Mouse (Mus musculus): ENCODE results near the gene Erg. TPM values are rescaled to one million over a fixed set of nuclear protein-coding genes. Genes with fewer than 3 reads are reported as not detected.
A peak's percentile ranks its signal among the peaks of the same experiment; 100 is the strongest.

Gene Erg
- polyA plus RNA-seq, 2 experiments from 2014 or later = not detected

GRCm38 (mm10) chr16:95475041-95475440, 111.4 kb downstream of the Erg start:
- no peak for ATAC-seq

DNA sequence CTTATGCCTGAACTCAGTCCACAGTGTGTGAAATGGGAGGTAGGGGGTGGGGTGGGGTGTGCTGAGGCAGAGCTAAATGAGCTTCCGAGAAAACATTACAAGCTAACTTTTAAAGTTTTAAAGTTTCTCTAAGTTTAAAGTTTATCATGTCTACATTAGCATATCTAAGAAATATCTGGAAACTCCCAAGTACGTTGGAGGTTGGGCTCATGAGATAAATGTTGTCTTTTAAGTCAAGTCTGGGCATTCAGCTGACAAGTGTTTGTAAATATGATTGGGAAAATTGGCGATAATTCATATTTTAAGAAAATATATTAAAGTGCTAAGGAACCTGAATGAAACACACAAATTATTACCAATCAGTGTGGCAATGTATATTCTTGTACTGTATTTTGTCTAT, 112.4 kb downstream of the Erg start:
- ATAC-seq = no peak

GRCm38 (mm10) chr16:95472771-95473170, 113.6 kb downstream of the Erg start:
- ATAC-seq = no peak

DNA sequence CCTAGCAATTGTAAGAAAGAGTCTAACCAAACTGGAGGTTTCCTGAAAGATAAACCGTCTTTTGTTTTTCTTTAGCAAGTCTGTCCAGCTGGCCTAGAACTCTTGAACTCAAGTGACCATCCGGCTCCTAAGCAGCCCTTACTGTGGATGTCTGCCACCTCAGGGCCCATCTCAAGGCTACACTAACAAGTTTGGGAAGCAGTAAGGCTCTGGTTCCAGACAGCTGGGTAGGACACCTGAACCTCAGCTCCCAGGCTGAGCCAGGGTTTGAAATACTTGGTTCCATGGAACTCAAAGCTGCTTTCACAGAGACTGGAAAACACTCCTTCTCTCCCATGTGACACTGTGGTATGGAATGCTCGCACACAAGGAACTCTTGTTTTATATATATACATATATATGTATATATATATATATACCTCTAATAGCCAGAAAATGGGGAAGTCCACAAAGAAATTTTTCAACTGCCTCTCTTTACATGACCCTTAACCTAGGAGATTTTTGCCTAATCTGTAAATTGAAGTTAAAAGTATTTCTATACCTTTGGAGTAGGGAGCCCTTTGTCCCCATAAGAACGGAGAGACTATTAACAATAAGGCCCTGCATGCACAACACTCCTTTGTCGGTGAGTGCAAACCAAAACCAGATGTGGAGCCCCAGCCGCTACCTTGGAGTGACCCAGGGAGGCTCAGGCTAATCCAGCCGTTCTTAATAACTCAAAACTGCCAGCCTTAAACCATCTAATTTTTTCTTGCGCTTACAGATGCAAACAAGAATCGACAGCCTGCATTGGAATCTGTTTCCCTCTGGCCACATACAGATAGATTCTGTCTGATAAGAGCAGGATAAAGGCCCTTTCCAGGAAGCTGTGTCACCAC, 116.9 kb downstream of the Erg start:
- no peak for ATAC-seq

DNA sequence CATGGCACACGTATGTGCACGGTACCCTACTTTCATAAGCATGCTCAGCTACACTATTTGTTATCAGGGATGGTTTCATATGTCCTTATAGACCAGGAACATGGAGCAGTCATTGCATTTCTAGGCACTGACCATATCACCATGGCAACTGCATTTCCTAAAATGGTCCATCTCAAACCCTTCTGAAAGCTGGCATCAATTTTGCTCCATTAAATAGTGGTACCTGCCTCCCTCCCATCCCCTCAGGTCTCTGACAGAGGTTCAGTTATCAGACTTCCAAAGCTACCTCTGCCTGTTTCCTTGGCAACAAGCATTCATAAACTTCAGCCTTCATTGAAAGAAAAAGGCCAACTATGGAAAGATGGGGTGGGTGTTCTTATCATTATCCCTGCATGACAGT, 118.5 kb downstream of the Erg start:
- ATAC-seq = no peak

DNA sequence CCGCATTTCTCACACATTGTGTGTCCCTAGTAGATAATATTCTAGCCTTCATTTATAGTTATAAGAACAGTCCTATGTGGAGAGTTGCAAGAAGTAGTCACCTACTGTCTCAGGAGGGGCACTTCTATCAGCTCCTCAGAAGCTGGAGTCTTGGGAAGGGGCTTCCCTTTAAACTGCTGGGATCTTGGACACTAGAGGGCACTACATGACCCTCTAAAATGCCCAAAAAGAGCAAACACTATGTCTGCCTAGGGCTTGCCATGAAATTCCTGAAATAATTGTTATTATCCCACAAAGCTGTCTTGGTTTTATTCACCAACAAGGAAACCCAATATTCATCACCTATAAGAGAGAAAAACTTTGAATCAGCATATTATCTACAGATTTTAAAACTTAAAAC, 119.8 kb downstream of the Erg start:
- ATAC-seq = no peak

DNA sequence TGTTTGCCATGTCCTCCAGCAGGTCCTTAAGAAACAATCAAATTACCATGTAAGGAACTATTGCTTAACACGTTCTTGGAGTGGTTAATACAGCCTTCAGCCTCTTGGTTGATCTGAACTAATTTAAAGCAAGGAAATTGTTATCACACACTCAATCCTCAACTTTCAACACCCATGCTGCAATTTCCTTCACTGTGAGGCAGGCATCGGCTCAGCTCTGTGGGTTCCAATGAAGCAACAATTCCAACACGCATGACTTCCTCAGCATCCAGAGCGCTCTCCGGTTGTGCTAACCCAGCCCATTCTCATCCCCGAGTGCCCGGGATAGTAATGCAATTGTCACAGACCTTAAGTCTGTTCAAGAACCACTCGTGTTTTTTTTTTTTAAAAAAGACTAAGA, 121.8 kb downstream of the Erg start:
- no peak for ATAC-seq

DNA sequence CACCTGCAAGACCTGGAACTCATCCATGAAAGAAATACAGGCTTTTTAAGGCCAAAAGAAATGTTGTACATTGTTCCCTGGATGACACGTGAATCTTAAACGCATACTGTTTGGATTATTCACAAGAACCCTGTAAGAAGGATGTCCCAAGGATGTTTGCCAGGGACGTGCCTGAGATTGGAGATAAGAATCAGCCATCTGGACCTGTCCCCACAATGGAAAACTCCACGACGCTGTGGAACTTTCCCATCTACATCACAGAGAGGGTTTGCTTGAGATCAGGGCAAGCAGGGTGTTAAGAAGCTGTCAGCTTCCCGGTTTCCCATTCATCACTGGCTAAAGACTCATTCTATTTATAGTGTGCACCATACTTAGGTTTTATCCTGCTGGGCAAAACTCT, 122.6 kb downstream of the Erg start:
- no peak for ATAC-seq

GRCm38 (mm10) chr16:95461941-95462340, 124.5 kb downstream of the Erg start:
- no peak for ATAC-seq

DNA sequence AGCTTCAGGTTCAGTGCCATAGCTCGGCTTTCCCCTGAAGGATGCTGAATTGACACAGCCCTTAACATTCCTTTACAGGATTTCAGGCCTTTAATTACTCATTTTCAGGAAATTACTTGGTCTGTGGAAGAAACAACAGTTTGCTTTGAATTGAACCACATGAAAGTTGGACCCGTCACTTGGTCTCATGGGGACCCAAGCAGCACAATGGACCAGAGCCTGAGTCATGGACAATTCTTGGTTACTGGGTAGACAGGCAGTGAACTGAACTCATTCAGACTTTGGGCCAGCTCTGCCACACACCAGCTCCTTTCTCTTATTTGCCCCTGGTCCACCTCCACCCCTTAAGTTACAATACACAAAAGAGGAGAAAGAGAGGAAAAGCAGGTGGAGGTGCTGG, 126.1 kb downstream of the Erg start:
- ATAC-seq = no peak

DNA sequence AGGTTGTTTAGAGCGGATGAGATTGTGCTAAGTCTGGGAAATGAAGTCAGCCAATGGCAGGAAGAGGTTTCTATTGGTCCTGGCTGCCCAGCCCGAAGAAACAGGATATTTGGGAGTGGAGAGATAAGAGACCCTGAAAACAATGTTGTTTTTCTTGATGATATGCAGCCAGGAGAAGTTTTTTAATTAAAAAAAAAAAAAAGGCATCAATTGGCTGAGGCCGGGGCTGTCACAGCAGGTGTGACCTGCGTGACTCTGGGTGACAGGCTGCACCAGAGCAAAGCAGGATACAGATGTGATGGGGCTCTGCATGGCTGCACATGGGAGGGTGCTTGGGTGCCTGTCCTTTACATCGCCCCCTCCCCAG, 127.1 kb downstream of the Erg start:
- no peak for ATAC-seq

- no peak for ATAC-seq
Measured at GRCm38 (mm10) chr16:95458590-95459324, 127.6 kb downstream of the Erg start.

DNA sequence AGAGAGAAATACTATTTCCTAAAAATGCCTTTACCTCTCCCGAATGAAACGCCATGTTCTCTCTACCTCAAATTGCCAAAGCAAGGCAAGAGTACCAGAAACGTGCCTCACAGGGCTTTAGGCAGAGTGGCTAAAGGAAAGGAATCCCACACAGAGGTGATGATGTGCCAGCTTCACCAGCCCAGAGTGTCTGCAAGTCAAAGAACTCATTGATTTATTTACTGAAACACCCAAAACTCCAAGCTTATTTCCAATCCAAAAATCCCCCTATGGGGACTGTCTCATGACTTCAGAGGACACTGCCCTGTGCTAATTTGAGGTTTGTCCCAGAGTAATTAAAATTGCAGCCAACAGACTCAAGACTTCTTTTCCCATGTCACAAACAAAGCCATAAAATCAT, 129.4 kb downstream of the Erg start:
- no peak for ATAC-seq

GRCm38 (mm10) chr16:95455896-95456295, 130.5 kb downstream of the Erg start:
- ATAC-seq = peak; percentile 20

GRCm38 (mm10) chr16:95455461-95455860, 130.9 kb downstream of the Erg start:
- peak; percentile 53 for ATAC-seq

GRCm38 (mm10) chr16:95452411-95452810, 134.0 kb downstream of the Erg start:
- no peak for ATAC-seq

DNA sequence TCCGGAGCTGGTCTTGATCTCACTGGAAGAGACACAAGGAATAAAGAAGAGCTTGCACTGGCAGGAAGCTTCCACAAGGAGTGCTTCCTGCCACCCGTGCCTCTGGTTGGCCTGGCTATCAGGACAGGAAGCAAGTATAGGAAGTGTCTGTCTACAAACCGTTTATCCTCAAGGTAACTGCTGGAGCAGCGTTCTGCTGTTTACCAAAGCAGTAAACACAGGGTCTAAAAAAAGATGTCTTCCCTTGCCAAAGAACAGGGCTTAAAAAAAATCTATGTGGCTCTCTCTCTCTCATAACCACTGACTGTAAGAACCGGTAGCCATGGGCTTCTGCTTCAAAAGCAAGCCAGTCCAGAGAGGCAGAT, 137.1 kb downstream of the Erg start:
- ATAC-seq = peak; percentile 60

- no peak for ATAC-seq
Measured at GRCm38 (mm10) chr16:95448643-95449360, 137.6 kb downstream of the Erg start.

DNA sequence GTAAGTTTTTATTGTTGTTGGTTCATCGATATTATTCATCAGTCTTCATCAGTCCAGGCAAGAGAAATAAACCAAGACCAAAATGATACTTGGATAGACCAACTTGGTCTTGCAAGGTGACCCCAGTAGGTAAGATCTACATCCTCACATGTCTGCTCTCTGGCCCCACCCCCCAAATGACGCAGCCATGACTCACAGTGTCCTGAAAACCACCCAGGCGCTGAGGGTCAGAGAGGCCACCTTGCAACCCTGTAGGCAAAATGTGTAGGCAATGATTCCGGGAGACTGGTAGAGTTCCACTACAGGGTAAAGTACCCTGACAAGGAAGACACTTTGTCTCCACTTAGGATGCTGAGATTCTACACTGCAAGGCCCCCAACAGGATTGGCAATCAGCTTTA, 138.5 kb downstream of the Erg start:
- ATAC-seq = no peak

DNA sequence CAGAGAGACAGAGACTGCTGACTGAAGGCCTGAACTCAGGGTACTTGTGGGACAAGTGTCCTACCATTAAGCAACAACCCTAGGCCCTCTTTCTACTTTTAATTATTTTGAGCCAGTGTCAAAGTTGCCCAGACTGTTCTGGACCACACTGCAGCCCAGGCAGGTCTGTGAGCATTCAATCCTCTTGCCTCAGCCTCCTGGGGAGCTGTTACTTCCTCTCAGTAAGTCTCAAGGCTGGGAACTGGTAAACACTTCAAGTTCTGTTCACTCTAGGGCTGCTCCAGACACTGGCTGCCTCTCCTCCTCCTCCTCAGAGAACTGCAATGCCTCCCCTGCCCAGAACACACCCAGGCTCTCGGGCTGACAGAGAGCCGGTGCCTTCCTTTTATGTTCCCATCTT, 140.0 kb downstream of the Erg start:
- ATAC-seq = no peak

- no peak for ATAC-seq
Measured at GRCm38 (mm10) chr16:95442023-95442422, 144.4 kb downstream of the Erg start.

GRCm38 (mm10) chr16:95441179-95441578, 145.2 kb downstream of the Erg start:
- peak; percentile 45 for ATAC-seq

DNA sequence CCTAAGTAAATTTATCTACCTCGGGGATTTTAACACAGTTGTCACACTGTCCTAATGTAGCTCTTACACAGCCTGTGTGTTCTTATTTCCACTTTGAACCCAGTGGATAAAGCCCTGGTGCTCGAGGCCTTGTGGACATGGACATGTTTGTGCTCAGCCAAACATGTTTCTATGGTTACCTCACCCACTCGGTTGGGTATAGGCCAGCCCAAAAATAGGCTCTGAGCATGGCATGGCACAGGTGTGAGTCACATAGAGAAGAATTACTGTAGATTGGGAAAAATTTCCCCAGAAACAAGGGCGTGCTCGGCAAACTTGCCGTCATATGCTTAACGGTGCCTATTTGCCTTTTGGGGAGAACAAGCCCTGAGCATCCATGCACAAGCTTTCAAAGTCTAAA, 146.1 kb downstream of the Erg start:
- no peak for ATAC-seq

- ATAC-seq = no peak
Measured at GRCm38 (mm10) chr16:95439794-95440193, 146.6 kb downstream of the Erg start.
